ENCODE assay signal across 16 mouse cellular contexts in genomic region chr6:143361149-143361725, GRCm38 (mm10).
A peak's percentile ranks its signal among the peaks of the same experiment; 100 is the strongest.
DNase-seq lines count a peak whose midpoint lies in the region; ATAC-seq and TF ChIP-seq lines count a peak whose summit lies in the region.
"Had no signal": no experiment of that assay in that cellular context is flagged by ENCODE, and none has a peak within 500 bp of the region (broad histone marks: within the 10 kb centered on the region; RNA-seq: fewer than 3 reads in every experiment).

No protein-coding gene starts in this region.

- H3K4me3 ChIP-seq in liver, adult 2 months (ENCODE audit: insufficient read depth, low read depth, low read length): no peak overlapping the region
- no peak overlapping the region for H3K4me3 ChIP-seq in liver, postnatal 0 days (ENCODE audit: low read depth, low read length)
- H3K4me3 ChIP-seq in hindbrain, embryonic 14.5 days (replicated peaks; ENCODE audit: low read length): no peak overlapping the region
- H3K4me3 ChIP-seq: embryonic facial prominence, embryonic 13.5 days; heart, embryonic 10.5 days; hindbrain, embryonic 10.5 days; intestine, embryonic 15.5 days; left cerebral cortex, adult 2 months; limb, embryonic 13.5 days had no signal

- no peaks in the 10 kb centered on the region for H3K79me2 ChIP-seq in liver, adult 2 months (ENCODE audit: control insufficient read depth, insufficient read depth, low read length)

- no peak for ATAC-seq in liver, postnatal 0 days
- ATAC-seq in activated CD4-positive, CD25-positive, alpha-beta regulatory T cell, adult 4 months: peak; percentile 58
- ATAC-seq in hindbrain, embryonic 14.5 days (ENCODE audit: low FRiP score): no peak
- ATAC-seq: intestine, embryonic 15.5 days had no signal

- H3K4me2 ChIP-seq in liver, postnatal 0 days (ENCODE audit: low read depth, low read length): no peak overlapping the region
- H3K4me2 ChIP-seq in hindbrain, embryonic 14.5 days (replicated peaks): no peak overlapping the region
- H3K4me2 ChIP-seq: embryonic facial prominence, embryonic 13.5 days; intestine, embryonic 15.5 days; limb, embryonic 13.5 days had no signal

- DNase-seq in liver, adult 2 months (ENCODE audit: extremely low read depth, low read depth, low spot score): peak; percentile 20
- no peak for DNase-seq in liver, postnatal 0 days
- DNase-seq in lung, postnatal 14 days: peak; percentile 22
- DNase-seq in ovary, postnatal 36 days (ENCODE audit: low spot score): no peak
- DNase-seq in urinary bladder, postnatal 25 days (ENCODE audit: low spot score): no peak
- DNase-seq in hindbrain, embryonic 14.5 days (ENCODE audit: low spot score): no peak
- DNase-seq: B cell, adult 2 months; cerebellum, adult 11-12 months; gastrocnemius, postnatal 10 days had no signal

- no peak overlapping the region for H3K9ac ChIP-seq in liver, adult 2 months (ENCODE audit: low read depth, low read length)
- no peak overlapping the region for H3K9ac ChIP-seq in liver, postnatal 0 days (replicated peaks)
- H3K9ac ChIP-seq in hindbrain, embryonic 14.5 days: no peak overlapping the region
- H3K9ac ChIP-seq: embryonic facial prominence, embryonic 13.5 days; intestine, embryonic 15.5 days; limb, embryonic 13.5 days had no signal

- no peaks in the 10 kb centered on the region for H3K36me3 ChIP-seq in liver, adult 2 months (ENCODE audit: control insufficient read depth, insufficient read depth, low read length)
- no peaks in the 10 kb centered on the region for H3K36me3 ChIP-seq in liver, postnatal 0 days (replicated peaks; ENCODE audit: insufficient read depth, low read length)
- H3K36me3 ChIP-seq in hindbrain, embryonic 14.5 days (replicated peaks; ENCODE audit: control insufficient read depth, insufficient read depth): no peaks in the 10 kb centered on the region
- H3K36me3 ChIP-seq: embryonic facial prominence, embryonic 13.5 days; heart, embryonic 10.5 days; hindbrain, embryonic 10.5 days; intestine, embryonic 15.5 days; limb, embryonic 13.5 days had no signal

- no peaks in the 10 kb centered on the region for H3K4me1 ChIP-seq in liver, adult 2 months (ENCODE audit: control insufficient read depth, insufficient read depth, low read length)
- no peaks in the 10 kb centered on the region for H3K4me1 ChIP-seq in liver, postnatal 0 days (ENCODE audit: insufficient read depth)
- H3K4me1 ChIP-seq in hindbrain, embryonic 14.5 days (replicated peaks; ENCODE audit: control insufficient read depth, insufficient read depth, low read length): no peaks in the 10 kb centered on the region
- H3K4me1 ChIP-seq: embryonic facial prominence, embryonic 13.5 days; heart, embryonic 10.5 days; intestine, embryonic 15.5 days; limb, embryonic 13.5 days had no signal

- TF ChIP-seq POLR2A in liver, adult 2 months (IDR thresholded peaks at IDR 0.05; ENCODE audit: extremely low read depth, insufficient read depth, low read length): no peak

- no peak for TF ChIP-seq EP300 in liver, postnatal 0 days (IDR thresholded peaks at IDR 0.05; ENCODE audit: low read depth)

- 69% methylated on average over 5 of the region's 5 CpGs for WGBS in liver, adult 2 months
- WGBS in liver, postnatal 0 days (ENCODE audit: insufficient replicate concordance): 32% methylated on average over 5 of the region's 5 CpGs
- WGBS in hindbrain, embryonic 14.5 days: 81% methylated on average over 5 of the region's 5 CpGs

- TF ChIP-seq CTCF in liver, adult 2 months (IDR thresholded peaks at IDR 0.05; ENCODE audit: low read depth, low read length): no peak
- TF ChIP-seq CTCF in liver, postnatal 0 days (IDR thresholded peaks at IDR 0.05; ENCODE audit: low read depth): no peak

- no peaks in the 10 kb centered on the region for H3K9me3 ChIP-seq in liver, postnatal 0 days (ENCODE audit: low read length)
- no peaks in the 10 kb centered on the region for H3K9me3 ChIP-seq in hindbrain, embryonic 14.5 days (ENCODE audit: control insufficient read depth, low read length)
- H3K9me3 ChIP-seq: embryonic facial prominence, embryonic 13.5 days; heart, embryonic 10.5 days; hindbrain, embryonic 10.5 days; intestine, embryonic 15.5 days; limb, embryonic 13.5 days had no signal

- H3K27me3 ChIP-seq in liver, adult 2 months (ENCODE audit: control insufficient read depth, insufficient read depth, low read length): no peaks in the 10 kb centered on the region
- no peaks in the 10 kb centered on the region for H3K27me3 ChIP-seq in liver, postnatal 0 days (ENCODE audit: insufficient read depth, low read length)
- H3K27me3 ChIP-seq in hindbrain, embryonic 14.5 days (ENCODE audit: control insufficient read depth, insufficient read depth, low read length): no peaks in the 10 kb centered on the region
- H3K27me3 ChIP-seq: embryonic facial prominence, embryonic 13.5 days; intestine, embryonic 15.5 days; limb, embryonic 13.5 days had no signal

- no peak overlapping the region for H3K27ac ChIP-seq in liver, adult 2 months (replicated peaks; ENCODE audit: insufficient read depth, low read depth, low read length)
- H3K27ac ChIP-seq in liver, postnatal 0 days (ENCODE audit: low read depth): no peak overlapping the region
- H3K27ac ChIP-seq in hindbrain, embryonic 14.5 days: no peak overlapping the region
- H3K27ac ChIP-seq: embryonic facial prominence, embryonic 13.5 days; heart, embryonic 10.5 days; hindbrain, embryonic 10.5 days; intestine, embryonic 15.5 days; left cerebral cortex, adult 2 months; limb, embryonic 13.5 days had no signal

Comparison
In these comparisons a context has a peak if more than half of its experiments do, and no peak if none do; other contexts are left out.
1. DNase-seq: peak in liver, adult 2 months (single experiment) and lung, postnatal 14 days (single experiment); none in liver, postnatal 0 days (single experiment), ovary, postnatal 36 days (single experiment), urinary bladder, postnatal 25 days (single experiment) and hindbrain, embryonic 14.5 days (single experiment).